Mouse (Mus musculus) CH12.LX (cell line): Measurements from ENCODE around the gene Srbd1. TPM values are rescaled to one million over a fixed set of nuclear protein-coding genes. Genes with fewer than 3 reads are reported as not detected.

ENCODE experiments used
- DNase-seq: peaks from one replicate; pipeline ENCODE4 v3.0.0-alpha.2; 2013; ENCODE audit errors: extremely low read depth
- H3K27ac ChIP-seq: 2 replicates; pipeline ENCODE4 v1.5.1; 2012; ENCODE audit warnings: low read depth, mild to moderate bottlenecking, control low read depth, moderate library complexity; ENCODE audit not compliant: insufficient read depth
- H3K27me3 ChIP-seq: replicated peaks from 2 replicates; pipeline ENCODE3; 2012; ENCODE audit warnings: inconsistent platforms
- H3K36me3 ChIP-seq, 2 experiments: replicated peaks in 1 of 2; 2 replicates each; pipeline versions ENCODE3 to v1.6.1; 2012; ENCODE audit warnings: inconsistent platforms in 1 of 2, low read length in 1 of 2, mild to moderate bottlenecking in 1 of 2, mixed read lengths in 1 of 2, moderate library complexity in 1 of 2; ENCODE audit not compliant: control insufficient read depth in 1 of 2, insufficient read depth in 1 of 2
- H3K4me1 ChIP-seq, 2 experiments: 2 replicates each; pipeline ENCODE4 v1.6.1; 2012; ENCODE audit warnings: inconsistent platforms in 1 of 2, moderate library complexity in 1 of 2; ENCODE audit not compliant: insufficient read depth in 2 of 2, control insufficient read depth in 1 of 2
- H3K4me2 ChIP-seq: 2 replicates; pipeline ENCODE4 v1.6.1; 2012; ENCODE audit warnings: low read depth, mild to moderate bottlenecking, control low read depth; ENCODE audit not compliant: poor library complexity, insufficient read depth, severe bottlenecking
- H3K4me3 ChIP-seq, 3 experiments: fragments of 150-350 bp in 1 of 3; sonication (generic) in 1 of 3; replicated peaks in 1 of 3; 2 replicates each; pipeline versions ENCODE3 to v1.5.1; 2011 to 2012; ENCODE audit warnings: low read depth in 2 of 3, low read length in 2 of 3, mild to moderate bottlenecking in 2 of 3, moderate library complexity in 2 of 3, control low read depth in 1 of 3, improper control_type of control experiment in 1 of 3, inconsistent platforms in 1 of 3, mixed read lengths in 1 of 3; ENCODE audit not compliant: poor library complexity in 1 of 3
- H3K79me2 ChIP-seq: replicated peaks from 2 replicates; pipeline ENCODE4 v1.6.1; 2012; ENCODE audit warnings: mild to moderate bottlenecking, moderate library complexity; ENCODE audit not compliant: control insufficient read depth, poor library complexity, insufficient read depth, severe bottlenecking; ENCODE audit errors: extremely low read depth
- H3K9ac ChIP-seq: 2 replicates; pipeline ENCODE4 v1.6.1; 2012; ENCODE audit warnings: low read depth, mild to moderate bottlenecking, control low read depth, moderate library complexity; ENCODE audit not compliant: insufficient read depth
- H3K9me3 ChIP-seq: replicated peaks from 2 replicates; pipeline ENCODE3; 2012; ENCODE audit warnings: low read length, inconsistent platforms, mixed read lengths
- BHLHE40 ChIP-seq: IDR thresholded peaks from 2 replicates; pipeline ENCODE4 v1.6.1; 2011; ENCODE audit warnings: mild to moderate bottlenecking, low read depth, low read length, improper control_type of control experiment
- CHD1 ChIP-seq: IDR thresholded peaks from 2 replicates; pipeline ENCODE4 v1.6.1; 2012; ENCODE audit warnings: low read depth, low read length, improper control_type of control experiment, inconsistent platforms
- CHD2 ChIP-seq: IDR thresholded peaks from 2 replicates; pipeline ENCODE4 v1.6.1; 2011; ENCODE audit warnings: low read length, improper control_type of control experiment
- CTCF ChIP-seq, 2 experiments: IDR thresholded peaks in 1 of 2; conservative IDR thresholded peaks in 1 of 2; 2 replicates each; pipeline ENCODE4 v1.5.1; 2011 to 2012; ENCODE audit warnings: low read depth in 2 of 2, low read length in 2 of 2, improper control_type of control experiment in 1 of 2, inconsistent platforms in 1 of 2, mild to moderate bottlenecking in 1 of 2, moderate library complexity in 1 of 2
- E2F4 ChIP-seq: IDR thresholded peaks from 2 replicates; pipeline ENCODE4 v1.6.1; 2011; ENCODE audit warnings: low read depth, low read length, improper control_type of control experiment; ENCODE audit not compliant: insufficient replicate concordance
- ELF1 ChIP-seq: IDR thresholded peaks from 2 replicates; pipeline ENCODE4 v1.6.1; 2014; ENCODE audit warnings: low read depth, mild to moderate bottlenecking, inconsistent platforms, low read length, improper control_type of control experiment
- GABPA ChIP-seq: IDR thresholded peaks from 2 replicates; pipeline ENCODE4 v1.6.1; 2012; ENCODE audit warnings: low read depth, low read length, improper control_type of control experiment, inconsistent platforms; ENCODE audit not compliant: insufficient replicate concordance
- IRF4 ChIP-seq: IDR thresholded peaks from 2 replicates; pipeline ENCODE4 v1.6.1; 2014; ENCODE audit warnings: low read depth, mild to moderate bottlenecking, inconsistent platforms, low read length, improper control_type of control experiment
- JUN ChIP-seq: IDR thresholded peaks from 2 replicates; pipeline ENCODE4 v1.6.1; 2011; ENCODE audit warnings: low read depth, mild to moderate bottlenecking, low read length, improper control_type of control experiment, moderate library complexity; ENCODE audit not compliant: insufficient read depth
- JUND ChIP-seq: conservative IDR thresholded peaks from 2 replicates; pipeline ENCODE4 v1.6.1; 2011; ENCODE audit warnings: low read depth, low read length, improper control_type of control experiment
- KAT2A ChIP-seq: IDR thresholded peaks from 2 replicates; pipeline ENCODE4 v1.6.1; 2012; ENCODE audit warnings: low read length, improper control_type of control experiment, inconsistent platforms; ENCODE audit not compliant: insufficient replicate concordance
- MAX ChIP-seq: IDR thresholded peaks from 2 replicates; pipeline ENCODE4 v1.6.1; 2011; ENCODE audit warnings: low read length, improper control_type of control experiment
- MAZ ChIP-seq: IDR thresholded peaks from 2 replicates; pipeline ENCODE4 v1.6.1; 2012; ENCODE audit warnings: low read depth, mild to moderate bottlenecking, inconsistent platforms, low read length, improper control_type of control experiment, moderate library complexity
- MEF2A ChIP-seq: IDR thresholded peaks from 2 replicates; pipeline ENCODE4 v1.6.1; 2014; ENCODE audit warnings: low read depth, mild to moderate bottlenecking, inconsistent platforms, low read length, improper control_type of control experiment, borderline replicate concordance
- MXI1 ChIP-seq: IDR thresholded peaks from 2 replicates; pipeline ENCODE4 v1.6.1; 2011; ENCODE audit warnings: mild to moderate bottlenecking, low read depth, low read length, improper control_type of control experiment
- MYC ChIP-seq: IDR thresholded peaks from 2 replicates; pipeline ENCODE4 v1.6.1; 2011; ENCODE audit warnings: low read depth, mild to moderate bottlenecking, improper control_type of control experiment, low read length
- NELFE ChIP-seq: IDR thresholded peaks from 2 replicates; pipeline ENCODE4 v1.6.1; 2011; ENCODE audit warnings: low read depth, low read length, improper control_type of control experiment
- NRF1 ChIP-seq: IDR thresholded peaks from 2 replicates; pipeline ENCODE4 v1.6.1; 2014; ENCODE audit warnings: low read depth, mild to moderate bottlenecking, inconsistent platforms, low read length, improper control_type of control experiment, moderate library complexity
- PAX5 ChIP-seq: IDR thresholded peaks from 2 replicates; pipeline ENCODE4 v1.6.1; 2012; ENCODE audit warnings: low read length, inconsistent platforms, mixed read lengths
- POLR2AphosphoS2 ChIP-seq: IDR thresholded peaks from 2 replicates; pipeline ENCODE4 v1.6.1; 2011; ENCODE audit warnings: low read depth, low read length, improper control_type of control experiment
- RCOR1 ChIP-seq: conservative IDR thresholded peaks from 2 replicates; pipeline ENCODE4 v1.6.1; 2012; ENCODE audit warnings: low read depth, mild to moderate bottlenecking, inconsistent platforms, low read length, improper control_type of control experiment
- TCF12 ChIP-seq: IDR thresholded peaks from 2 replicates; pipeline ENCODE4 v1.6.1; 2014; ENCODE audit warnings: low read depth, mild to moderate bottlenecking, inconsistent platforms, low read length, improper control_type of control experiment
- UBTF ChIP-seq: IDR thresholded peaks from 2 replicates; pipeline ENCODE4 v1.6.1; 2012; ENCODE audit warnings: low read depth, mild to moderate bottlenecking, inconsistent platforms, low read length, improper control_type of control experiment, moderate library complexity
- ZKSCAN1 ChIP-seq: IDR thresholded peaks from 2 replicates; pipeline ENCODE4 v1.6.1; 2012; ENCODE audit warnings: low read depth, inconsistent platforms, low read length, improper control_type of control experiment, borderline replicate concordance
- ZNF384 ChIP-seq: IDR thresholded peaks from 2 replicates; pipeline ENCODE4 v1.6.1; 2012; ENCODE audit warnings: low read depth, low read length, improper control_type of control experiment, inconsistent platforms
- dilution Hi-C: fragments of 300-500 bp; cut with MboI; formaldehyde crosslinking; loops from 2 replicates; pipeline ENCODE4 v1.14.3; 2020; ENCODE audit warnings: low sequenced_read_pairs; ENCODE audit not compliant: extremely low pct_unique_long_range_greater_than_20kb, extremely low pct_ligation_motif_present
- in situ Hi-C: fragments of 300-500 bp; cut with MboI; formaldehyde crosslinking; loops from 3 replicates; pipeline ENCODE4 v1.14.3; 2019; ENCODE audit warnings: low sequenced_read_pairs, low pct_ligation_motif_present, low pct_unique_long_range_greater_than_20kb, mixed read lengths
- polyA plus RNA-seq: library from polyadenylated mRNA; unstranded; fragments of >175 nt; gene quantifications from 2 replicates; pipeline ENCODE4 v1.2.1, GENCODE M21; 2012; ENCODE audit warnings: low read depth; ENCODE audit not compliant: insufficient read length
- total RNA-seq, 2 experiments: library from RNA; depleted of rRNA; stranded (reverse); fragments of 300-350 nt in 1 of 2; fragments of >200 nt in 1 of 2; gene quantifications; 2 replicates each; pipeline ENCODE4 v1.2.3; 2012 to 2014

Gene Srbd1
- total and polyA plus RNA-seq, 3 experiments, result 21.5 to 34.5 (median 24.8) TPM

DNA sequence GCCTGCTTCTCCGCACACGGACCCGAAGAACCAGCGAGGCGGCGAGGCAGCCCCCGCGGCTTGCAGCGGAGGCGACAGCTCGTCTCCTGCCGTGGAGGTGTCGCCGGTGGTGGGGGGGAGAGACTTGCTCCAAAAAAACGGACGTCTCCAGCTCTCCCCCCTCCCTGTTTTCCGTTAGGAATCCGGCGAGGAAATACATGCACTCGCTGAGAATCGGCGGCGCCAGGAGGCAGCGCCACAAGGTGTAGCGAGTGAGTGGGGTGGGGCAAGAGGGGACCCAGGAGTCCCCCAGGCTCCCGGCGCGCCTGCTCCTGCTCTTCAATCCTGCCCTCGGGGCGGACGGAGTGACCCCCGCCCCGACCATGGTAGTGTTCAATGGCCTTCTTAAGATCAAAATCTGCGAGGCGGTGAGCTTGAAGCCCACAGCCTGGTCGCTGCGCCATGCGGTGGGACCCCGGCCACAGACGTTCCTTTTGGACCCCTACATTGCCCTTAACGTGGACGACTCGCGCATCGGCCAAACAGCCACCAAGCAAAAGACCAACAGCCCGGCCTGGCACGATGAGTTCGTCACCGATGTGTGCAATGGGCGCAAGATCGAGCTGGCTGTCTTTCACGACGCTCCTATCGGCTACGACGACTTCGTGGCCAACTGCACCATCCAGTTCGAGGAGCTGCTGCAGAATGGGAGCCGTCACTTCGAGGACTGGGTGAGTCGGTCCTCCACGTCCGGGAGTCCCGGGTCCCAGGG is 23.4 kb upstream of the Srbd1 start:
- Histone ChIP-seq H3K27ac (no peak overlapping the region), H3K36me3 (peaks cover 11 to 34% of the 10 kb centered on the region in 2 experiments), H3K4me3 (peak overlapping the region; percentile 75 to 86 (median 80)), H3K9me3 (no peaks in the 10 kb centered on the region), H3K4me1 (peaks cover 3 to 57% of the 10 kb centered on the region in 2 experiments; a peak in 3 of 4 replicates), H3K27me3 (no peaks in the 10 kb centered on the region), H3K79me2 (peaks cover 48% of the 10 kb centered on the region), H3K4me2 (peak overlapping the region; percentile 86), H3K9ac (peak overlapping the region; percentile 86)
- no peak for DNase-seq
- dilution Hi-C loops (no loop called here), in situ Hi-C loops (loop anchor here (5.0 to 10.0 kb wide), 4 partner anchors 104 to 736 kb away; no protein-coding TSS in a partner anchor)
- TF ChIP-seq TCF12 (no peak), NRF1 (0 out of 2 replicates have a peak, but pooled peaks have one; percentile 16), POLR2AphosphoS2 (no peak), IRF4 (no peak), CHD2 (no peak), MYC (no peak), E2F4 (no peak), MXI1 (0 out of 2 replicates have a peak, but pooled peaks have one; percentile 25), GABPA (no peak), UBTF (peak; percentile 78; the same call in 1 of the 2 replicates), CTCF (conservative IDR thresholded peaks at IDR 0.05 in 1 of 2, IDR thresholded peaks at IDR 0.05 in 1 of 2; ENCODE audit: low read depth in 2 of 2, low read length in 2 of 2) (no peak)

- H3K27me3 ChIP-seq, result no peaks in the 10 kb centered on the region
- peaks cover 3 to 26% of the 10 kb centered on the region in 2 experiments for H3K36me3 ChIP-seq
- peak; percentile 79 for DNase-seq
- dilution Hi-C loops (no loop called here), in situ Hi-C loops (loop anchor here (5.0 to 10.0 kb wide), 4 partner anchors 105 to 737 kb away; no protein-coding TSS in a partner anchor)
- peak within 1 kb of the TSS; percentile 79 for H3K27ac ChIP-seq
- H3K9ac ChIP-seq, result peak within 1 kb of the TSS; percentile 94
- H3K4me2 ChIP-seq, result peak within 1 kb of the TSS; percentile 86; the same call in 1 of the 2 replicates
- H3K4me3 ChIP-seq, result peak within 1 kb of the TSS; percentile 80 to 86 (median 86)
- H3K4me1 ChIP-seq, result peaks cover 5 to 54% of the 10 kb centered on the region in 2 experiments
- peaks cover 46% of the 10 kb centered on the region for H3K79me2 ChIP-seq
- H3K9me3 ChIP-seq, result no peaks in the 10 kb centered on the region
- peak; percentile 83; the same call in 1 of the 2 replicates for TF ChIP-seq TCF12
- TF ChIP-seq ELF1, result peak; percentile 81
- 0 out of 2 replicates have a peak, but pooled peaks have one; percentile 51 for TF ChIP-seq NELFE
- no peak; the same call in 1 of the 2 replicates for TF ChIP-seq MYC
- no peak for TF ChIP-seq RCOR1
- peak; percentile 89 for TF ChIP-seq MAZ
- no peak for TF ChIP-seq ZKSCAN1
- no peak for TF ChIP-seq CHD2
- no peak for TF ChIP-seq POLR2AphosphoS2
- no peak for TF ChIP-seq JUN
- 0 out of 2 replicates have a peak, but pooled peaks have one; percentile 12 for TF ChIP-seq KAT2A
- TF ChIP-seq CTCF (conservative IDR thresholded peaks at IDR 0.05 in 1 of 2, IDR thresholded peaks at IDR 0.05 in 1 of 2; ENCODE audit: low read depth in 2 of 2, low read length in 2 of 2), result peak in 1 of 2 experiments; percentile 49; a peak in 2 of 4 replicates
- TF ChIP-seq BHLHE40, result peak; percentile 85
- TF ChIP-seq ZNF384, result no peak
- TF ChIP-seq MAX, result no peak; the same call in 1 of the 2 replicates
- peak; percentile 63; the same call in 1 of the 2 replicates for TF ChIP-seq MXI1
- TF ChIP-seq UBTF, result peak; percentile 25
- no peak for TF ChIP-seq CHD1
- peak; percentile 55; the same call in 1 of the 2 replicates for TF ChIP-seq MEF2A
- no peak for TF ChIP-seq PAX5
- no peak for TF ChIP-seq JUND
Measured at GRCm38 (mm10) chr17:86167320-86168230, 22.6 kb upstream of the Srbd1 start, which contains the start of gene Prkce. Gene Prkce, plus strand, starts transcription at chr17:86167785.
